Mouse (Mus musculus): ENCODE measurements around the gene Rab37. TPM values are rescaled to one million over a fixed set of nuclear protein-coding genes. Genes with fewer than 3 reads are reported as not detected.

Gene Rab37
- polyA plus RNA-seq, 1 experiment from 2014 or later = 1.7 TPM

DNA sequence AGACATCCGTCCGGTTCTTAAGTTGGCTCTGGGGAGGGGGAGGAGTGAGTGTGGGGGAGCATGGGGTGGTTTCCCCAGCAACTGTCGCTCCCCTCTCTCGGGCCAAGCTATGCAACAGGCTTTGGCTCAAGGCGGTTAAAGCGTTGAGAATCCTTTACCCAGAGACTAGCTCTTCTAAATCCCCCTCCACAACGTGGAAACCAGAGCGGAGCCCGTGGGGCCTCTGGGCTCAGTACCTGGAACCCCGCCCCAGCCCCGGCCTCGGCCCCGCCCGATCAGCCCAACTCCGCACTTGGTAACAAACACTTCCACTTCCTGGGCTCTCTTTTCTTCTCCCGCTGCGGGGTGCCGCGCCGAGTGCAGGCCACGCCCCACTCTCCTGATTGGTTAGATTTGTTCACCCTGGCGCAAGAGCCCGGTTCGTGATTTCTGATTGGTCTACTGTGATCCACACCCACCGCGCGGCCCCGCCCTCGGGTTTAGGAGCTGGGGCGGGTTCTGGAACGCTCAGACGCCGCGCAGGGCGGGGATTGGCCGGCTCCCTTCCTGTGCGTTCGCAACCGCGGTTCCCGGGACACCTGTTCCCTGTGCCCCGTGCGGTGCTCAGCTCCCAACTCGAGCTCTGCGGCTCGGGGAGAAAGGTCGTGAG lies 71.7 kb downstream of the Rab37 start, which contains the start of gene Slc9a3r1:
TSS of gene Slc9a3r1 (plus strand) at position 510 of the 649 bp plus-strand sequence.
- peak within 1 kb of the TSS; percentile 43 for H3K9ac ChIP-seq
- H3K27me3 ChIP-seq = peaks cover 25% of the 10 kb centered on the region; the same call in 1 of the 2 replicates
- H3K36me3 ChIP-seq = no peaks in the 10 kb centered on the region
- peak within 1 kb of the TSS; percentile 66 for H3K4me3 ChIP-seq
- H3K9me3 ChIP-seq = no peaks in the 10 kb centered on the region
- under 1% methylated on average over 47 of the region's 47 CpGs for WGBS
- ATAC-seq (ENCODE audit: borderline replicate concordance, extremely low read depth, low FRiP score, low TSS enrichment) = peak; percentile 96
- peak within 1 kb of the TSS; percentile 59 for H3K27ac ChIP-seq
- peaks cover 53% of the 10 kb centered on the region for H3K4me1 ChIP-seq
- peak within 1 kb of the TSS; percentile 83 for H3K4me2 ChIP-seq

DNA sequence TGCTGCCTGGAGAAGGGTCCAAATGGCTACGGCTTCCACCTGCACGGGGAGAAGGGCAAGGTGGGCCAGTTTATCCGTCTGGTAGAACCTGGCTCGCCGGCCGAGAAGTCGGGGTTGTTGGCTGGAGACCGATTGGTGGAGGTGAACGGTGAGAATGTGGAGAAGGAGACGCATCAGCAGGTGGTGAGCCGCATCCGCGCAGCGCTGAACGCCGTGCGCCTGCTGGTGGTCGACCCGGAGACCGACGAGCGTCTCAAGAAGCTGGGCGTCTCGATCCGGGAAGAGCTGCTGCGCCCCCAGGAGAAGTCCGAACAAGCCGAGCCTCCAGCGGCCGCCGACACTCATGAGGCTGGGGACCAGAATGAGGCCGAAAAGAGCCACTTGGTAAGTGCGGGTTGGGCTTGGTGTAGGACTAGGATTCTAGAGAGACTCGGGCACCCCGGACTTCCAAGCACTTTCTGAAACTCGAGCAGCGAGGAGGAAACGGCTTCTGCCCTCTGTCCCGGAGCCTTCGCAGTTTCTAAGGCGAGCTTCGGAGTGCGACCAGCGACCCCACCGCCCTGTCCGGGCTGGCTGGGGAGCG lies 72.4 kb downstream of the Rab37 start:
- under 1% methylated on average over 47 of the region's 47 CpGs for WGBS
- Histone ChIP-seq H3K4me2 (peak overlapping the region; percentile 83), H3K9ac (peak overlapping the region; percentile 43), H3K4me3 (peak overlapping the region; percentile 66), H3K27me3 (peaks cover 25% of the 10 kb centered on the region; the same call in 1 of the 2 replicates), H3K4me1 (peaks cover 46% of the 10 kb centered on the region), H3K36me3 (no peaks in the 10 kb centered on the region), H3K9me3 (no peaks in the 10 kb centered on the region), H3K27ac (peak overlapping the region; percentile 45)
- ATAC-seq (ENCODE audit: borderline replicate concordance, extremely low read depth, low FRiP score, low TSS enrichment) = peak; percentile 9; the same call in 1 of the 2 replicates

DNA sequence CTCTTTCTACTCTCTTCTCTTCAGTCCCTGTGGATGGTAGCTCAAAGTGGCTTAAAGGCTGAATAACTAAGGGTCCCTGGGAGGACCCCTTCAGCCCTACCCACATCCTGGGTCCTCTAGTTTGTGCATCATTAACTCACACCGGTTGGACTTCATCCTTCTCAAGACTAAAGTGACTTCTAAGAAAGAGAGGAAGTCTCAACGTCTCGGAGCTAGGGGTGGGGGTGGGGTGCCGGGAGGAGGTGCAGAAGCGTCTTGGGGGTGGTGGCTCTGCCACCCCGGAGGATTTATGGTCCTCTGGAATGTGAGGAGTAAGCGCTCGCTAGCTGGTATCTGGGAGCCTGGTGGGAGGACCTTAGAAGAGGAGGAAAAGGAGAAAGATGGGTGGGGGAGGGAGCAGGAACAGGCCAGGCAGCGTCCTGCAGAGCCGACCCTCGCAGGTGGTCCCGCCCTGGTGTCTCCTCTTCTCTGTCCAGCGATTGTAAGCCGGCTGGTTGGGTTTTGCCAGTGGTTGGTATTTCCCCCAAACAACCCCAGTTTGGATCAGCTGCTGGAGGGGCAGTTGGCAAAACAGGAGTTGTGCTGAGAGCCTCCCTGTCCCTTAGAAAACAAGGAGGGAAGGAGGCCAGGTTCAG lies 73.2 kb downstream of the Rab37 start:
- H3K27me3 ChIP-seq = peaks cover 25% of the 10 kb centered on the region; the same call in 1 of the 2 replicates
- WGBS = under 1% methylated on average over 14 of the region's 14 CpGs
- peak overlapping the region; percentile 83 for H3K4me2 ChIP-seq
- no peaks in the 10 kb centered on the region for H3K36me3 ChIP-seq
- no peaks in the 10 kb centered on the region for H3K9me3 ChIP-seq
- peaks cover 43% of the 10 kb centered on the region for H3K4me1 ChIP-seq
- ATAC-seq (ENCODE audit: borderline replicate concordance, extremely low read depth, low FRiP score, low TSS enrichment) = no peak
- H3K27ac ChIP-seq = peak overlapping the region; percentile 54
- H3K4me3 ChIP-seq = peak overlapping the region; percentile 66
- H3K9ac ChIP-seq = peak overlapping the region; percentile 43

DNA sequence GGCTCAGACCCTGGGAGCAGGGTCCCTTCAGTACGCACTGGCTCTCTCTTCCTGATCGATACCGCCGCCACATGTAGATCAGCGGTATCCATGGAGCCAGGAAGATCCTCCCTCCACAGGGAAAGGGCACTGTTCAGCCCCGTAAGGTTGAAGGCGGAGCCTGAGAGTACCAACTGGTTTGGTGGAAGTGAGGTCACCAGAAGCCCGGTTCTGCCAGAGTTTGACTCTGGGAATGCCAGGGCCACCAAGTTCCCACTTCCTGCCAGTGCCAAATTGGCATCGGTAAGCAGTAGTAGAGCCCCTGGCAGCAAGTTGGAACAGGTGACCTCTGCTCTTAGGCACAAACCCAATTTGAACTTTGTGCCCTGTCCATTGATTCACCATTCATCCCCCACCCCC lies 73.7 kb downstream of the Rab37 start:
- peaks cover 43% of the 10 kb centered on the region for H3K4me1 ChIP-seq
- WGBS = 5% methylated on average over 9 of the region's 9 CpGs
- H3K36me3 ChIP-seq = no peaks in the 10 kb centered on the region
- peaks cover 25% of the 10 kb centered on the region; the same call in 1 of the 2 replicates for H3K27me3 ChIP-seq
- peak overlapping the region; percentile 54 for H3K27ac ChIP-seq
- H3K4me2 ChIP-seq = peak overlapping the region; percentile 83
- ATAC-seq (ENCODE audit: borderline replicate concordance, extremely low read depth, low FRiP score, low TSS enrichment) = no peak
- peak overlapping the region; percentile 66 for H3K4me3 ChIP-seq
- H3K9ac ChIP-seq = peak overlapping the region; percentile 20
- no peaks in the 10 kb centered on the region for H3K9me3 ChIP-seq

DNA sequence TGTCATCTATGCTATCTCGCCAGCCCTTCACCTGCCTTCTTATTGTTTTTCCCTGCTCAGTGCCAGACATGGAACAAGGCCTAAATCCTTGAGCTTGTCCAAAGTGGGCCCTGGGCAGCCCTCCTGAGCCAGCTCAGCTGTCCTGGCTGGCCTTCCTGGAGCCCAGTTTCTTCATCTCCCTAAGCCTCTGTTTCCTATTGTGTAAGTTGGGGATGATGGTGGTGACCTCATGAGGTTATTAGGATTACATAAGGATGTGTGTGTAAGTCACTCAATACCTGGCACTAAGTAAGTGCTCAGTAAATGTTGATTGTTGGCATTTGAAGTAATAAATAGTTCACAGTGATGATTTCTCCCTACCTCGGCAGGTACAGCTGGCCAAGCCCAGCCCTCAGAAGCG lies 75.5 kb downstream of the Rab37 start:
- Histone ChIP-seq H3K4me2 (no peak overlapping the region), H3K4me1 (peaks cover 43% of the 10 kb centered on the region), H3K27me3 (peaks cover 21% of the 10 kb centered on the region; the same call in 1 of the 2 replicates), H3K9ac (no peak overlapping the region), H3K27ac (no peak overlapping the region), H3K36me3 (no peaks in the 10 kb centered on the region), H3K9me3 (no peaks in the 10 kb centered on the region), H3K4me3 (no peak overlapping the region)
- ATAC-seq (ENCODE audit: borderline replicate concordance, extremely low read depth, low FRiP score, low TSS enrichment) = no peak
- WGBS = 74% methylated on average over 3 of the region's 3 CpGs

DNA sequence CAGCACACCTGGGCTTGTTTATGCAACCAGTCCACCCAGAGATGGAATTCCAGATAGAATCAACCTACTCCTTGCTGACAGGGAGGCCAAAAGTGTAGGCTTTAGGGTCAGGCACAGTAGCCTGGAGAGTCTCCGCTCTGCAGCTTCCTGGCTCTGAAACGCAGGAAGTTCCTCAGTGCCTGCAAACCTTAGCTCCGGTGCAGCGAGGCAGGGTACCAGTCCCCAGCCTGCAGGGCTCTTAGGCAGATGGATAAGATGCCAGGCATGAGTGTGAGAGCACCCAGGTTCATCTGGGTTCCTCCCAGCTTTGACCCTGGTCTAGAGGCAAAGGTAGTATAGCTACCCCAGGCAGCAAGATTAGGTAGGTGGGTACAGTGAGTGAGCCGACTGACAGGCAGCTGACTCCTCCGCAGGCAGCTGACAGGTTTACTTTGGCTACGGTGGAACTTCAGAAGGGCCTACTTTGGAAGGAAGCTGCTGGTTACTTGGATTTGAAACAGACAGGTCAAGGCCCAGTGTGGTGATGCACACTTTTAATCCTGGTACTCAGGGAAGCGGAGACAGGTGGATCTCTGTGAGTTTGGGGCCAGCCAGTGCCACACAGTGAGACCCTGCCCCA lies 76.5 kb downstream of the Rab37 start:
- ATAC-seq (ENCODE audit: borderline replicate concordance, extremely low read depth, low FRiP score, low TSS enrichment) = no peak
- no peak overlapping the region for H3K27ac ChIP-seq
- peaks cover 21% of the 10 kb centered on the region; the same call in 1 of the 2 replicates for H3K27me3 ChIP-seq
- WGBS = 73% methylated on average over 8 of the region's 8 CpGs
- no peak overlapping the region for H3K4me2 ChIP-seq
- no peak overlapping the region for H3K9ac ChIP-seq
- peaks cover 43% of the 10 kb centered on the region for H3K4me1 ChIP-seq
- H3K4me3 ChIP-seq = no peak overlapping the region
- no peaks in the 10 kb centered on the region for H3K36me3 ChIP-seq
- no peaks in the 10 kb centered on the region for H3K9me3 ChIP-seq

DNA sequence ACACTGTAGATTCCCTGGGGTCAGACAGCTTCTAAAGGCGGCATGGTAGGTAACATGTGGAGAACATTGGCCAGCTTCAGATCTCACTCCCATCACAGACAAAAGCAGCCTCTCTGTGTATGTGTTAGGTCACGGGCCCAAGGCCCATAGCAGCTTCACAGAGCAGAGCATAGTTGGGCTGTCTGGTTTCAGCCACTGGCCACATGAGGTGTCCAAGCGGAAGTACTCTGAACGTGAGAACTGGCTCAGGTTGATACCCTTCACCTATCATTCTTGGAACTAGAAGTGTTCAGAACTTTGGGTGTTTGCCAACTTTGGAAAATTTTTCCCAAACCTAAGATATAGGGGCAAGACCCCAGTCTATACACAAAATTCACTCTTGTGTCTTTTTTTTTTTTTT lies 78.2 kb downstream of the Rab37 start:
- Histone ChIP-seq H3K9ac (no peak overlapping the region), H3K4me2 (no peak overlapping the region), H3K27ac (no peak overlapping the region), H3K36me3 (no peaks in the 10 kb centered on the region), H3K4me1 (peaks cover 46% of the 10 kb centered on the region), H3K4me3 (no peak overlapping the region), H3K9me3 (no peaks in the 10 kb centered on the region), H3K27me3 (peaks cover 11% of the 10 kb centered on the region; the same call in 1 of the 2 replicates)
- no peak for ATAC-seq (ENCODE audit: borderline replicate concordance, extremely low read depth, low FRiP score, low TSS enrichment)
- WGBS = 84% methylated on average over 4 of the region's 4 CpGs

DNA sequence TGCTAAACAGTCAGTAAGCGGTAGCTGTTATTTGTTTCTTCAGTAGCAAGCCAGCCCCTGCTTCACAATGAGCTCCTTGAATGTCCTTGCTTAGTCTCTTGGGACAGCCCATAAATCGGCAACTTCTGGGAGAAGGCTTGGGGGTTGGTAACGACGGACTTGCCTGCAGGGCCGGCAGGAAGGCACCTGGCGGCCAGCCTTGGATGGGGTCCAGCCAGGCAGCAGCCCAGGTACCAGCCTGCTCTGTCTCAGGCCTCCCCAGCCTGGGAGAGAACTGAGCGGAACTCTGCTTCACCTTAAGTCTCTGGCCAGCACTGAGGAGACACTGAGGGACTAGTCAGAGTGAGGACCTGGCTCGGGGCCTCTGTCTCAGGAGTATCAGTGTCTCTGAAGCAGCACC lies 79.9 kb downstream of the Rab37 start:
- Histone ChIP-seq H3K9ac (no peak overlapping the region), H3K4me2 (no peak overlapping the region), H3K27me3 (no peaks in the 10 kb centered on the region), H3K9me3 (no peaks in the 10 kb centered on the region), H3K36me3 (no peaks in the 10 kb centered on the region), H3K27ac (0 out of 2 replicates have a peak overlapping the region, but pooled peaks have one; percentile 4), H3K4me3 (no peak overlapping the region), H3K4me1 (peaks cover 48% of the 10 kb centered on the region)
- ATAC-seq (ENCODE audit: borderline replicate concordance, extremely low read depth, low FRiP score, low TSS enrichment) = no peak
- WGBS = 43% methylated on average over 8 of the region's 8 CpGs

DNA sequence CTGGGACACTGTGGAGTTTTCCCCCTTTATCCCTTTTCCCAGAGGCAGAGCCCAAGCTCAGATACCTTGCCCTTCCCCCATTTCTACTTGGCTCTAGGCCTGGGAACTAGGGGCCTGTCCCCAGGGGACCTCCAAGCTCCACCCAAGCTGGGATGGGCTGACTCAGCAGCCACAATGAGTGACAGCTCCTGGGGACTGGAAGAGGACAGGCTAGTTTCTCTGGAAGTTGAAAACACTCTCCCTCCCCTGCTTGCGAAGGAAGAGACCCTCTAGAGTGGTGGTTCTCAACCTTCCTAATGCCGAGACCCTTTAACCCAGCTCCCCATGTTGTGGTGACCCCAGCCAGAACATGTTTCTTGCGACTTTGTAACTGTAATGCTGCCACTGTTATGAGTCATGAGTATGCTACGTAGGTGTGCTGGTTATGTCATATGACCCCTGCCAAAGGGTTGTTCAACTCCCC lies 81.6 kb downstream of the Rab37 start:
- H3K27ac ChIP-seq = peak overlapping the region; percentile 87; the same call in 1 of the 2 replicates
- no peaks in the 10 kb centered on the region for H3K27me3 ChIP-seq
- H3K9me3 ChIP-seq = no peaks in the 10 kb centered on the region
- 33% methylated on average over 4 of the region's 4 CpGs for whole genome bisulfite sequencing
- ATAC-seq (ENCODE audit: borderline replicate concordance, extremely low read depth, low FRiP score, low TSS enrichment) = peak; percentile 39; the same call in 1 of the 2 replicates
- 0 out of 2 replicates have a peak overlapping the region, but pooled peaks have one; percentile 33 for H3K4me2 ChIP-seq
- H3K4me3 ChIP-seq = no peak overlapping the region
- H3K4me1 ChIP-seq = peaks cover 62% of the 10 kb centered on the region
- no peak overlapping the region for H3K9ac ChIP-seq
- H3K36me3 ChIP-seq = no peaks in the 10 kb centered on the region

DNA sequence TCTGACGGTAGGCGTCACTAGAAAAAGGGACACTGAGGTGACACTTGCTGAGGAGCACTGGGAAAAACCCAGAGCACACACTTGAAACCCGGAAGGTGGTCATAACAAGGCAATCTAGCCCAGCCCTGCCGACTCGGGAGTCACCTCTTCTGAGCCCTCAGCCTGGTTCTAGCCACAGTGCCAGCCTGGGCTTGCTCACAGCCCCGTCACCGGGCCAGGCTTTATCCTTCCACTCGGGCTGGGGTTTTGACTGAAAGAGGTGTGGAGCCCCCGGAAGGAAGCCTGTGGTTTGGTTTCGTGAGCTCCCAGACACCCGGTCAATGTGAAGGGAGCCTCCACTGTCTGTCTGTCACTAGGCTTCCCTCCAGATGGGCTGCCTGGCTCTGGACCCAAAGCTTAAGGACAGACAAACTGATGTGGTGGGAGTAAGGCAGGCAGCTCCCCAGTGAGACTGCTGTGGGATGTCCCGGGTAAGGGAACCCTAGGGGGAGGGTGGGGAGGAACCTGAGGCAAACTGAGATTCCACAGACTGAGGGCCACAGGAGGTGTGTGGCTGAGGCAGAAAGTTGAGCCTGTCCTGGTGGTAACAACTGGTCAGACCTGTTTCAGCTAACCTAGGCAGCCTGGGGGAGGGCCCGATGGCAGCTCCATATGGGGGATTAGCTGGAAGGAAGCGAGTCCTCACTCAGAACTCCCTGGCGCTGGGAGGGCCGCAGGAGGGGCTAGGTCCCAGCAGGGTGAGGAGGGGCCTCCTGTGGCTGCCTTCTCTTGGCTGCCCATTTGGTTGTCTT lies 82.5 kb downstream of the Rab37 start:
- H3K27me3 ChIP-seq = no peaks in the 10 kb centered on the region
- no peak overlapping the region; the same call in 1 of the 2 replicates for H3K4me3 ChIP-seq
- H3K9me3 ChIP-seq = no peaks in the 10 kb centered on the region
- peak; percentile 44 for ATAC-seq (ENCODE audit: borderline replicate concordance, extremely low read depth, low FRiP score, low TSS enrichment)
- peak overlapping the region; percentile 87 for H3K27ac ChIP-seq
- H3K36me3 ChIP-seq = no peaks in the 10 kb centered on the region
- H3K4me2 ChIP-seq = peak overlapping the region; percentile 33; the same call in 1 of the 2 replicates
- H3K9ac ChIP-seq = no peak overlapping the region
- H3K4me1 ChIP-seq = peaks cover 65% of the 10 kb centered on the region
- WGBS = 19% methylated on average over 16 of the region's 16 CpGs

Measured in lung, embryonic 15.5 days (tissue).